Mouse (Mus musculus) hindbrain, embryonic 13.5 days (tissue): ENCODE results near the gene Gprc5d. TPM values are rescaled to one million over a fixed set of nuclear protein-coding genes. Genes with fewer than 3 reads are reported as not detected.

Experiments used
- ATAC-seq: fragments of 200-750 bp; cut with Nextera tagmentation; 2 replicates; pipeline ENCODE4 v1.8.0; 2017; ENCODE audit warnings: moderate TSS enrichment; ENCODE audit not compliant: low FRiP score
- H3K27ac ChIP-seq: fragments of 300-500 bp; sonication (generic); 2 replicates; pipeline ENCODE4 v1.5.1; 2015; ENCODE audit warnings: inconsistent platforms, mild to moderate bottlenecking, moderate library complexity
- H3K27me3 ChIP-seq: fragments of 300-500 bp; sonication (generic); 2 replicates; pipeline ENCODE4 v1.6.1; 2015; ENCODE audit warnings: mild to moderate bottlenecking, inconsistent platforms
- H3K36me3 ChIP-seq: fragments of 300-500 bp; sonication (generic); 2 replicates; pipeline ENCODE4 v1.6.1; 2015; ENCODE audit warnings: mild to moderate bottlenecking, inconsistent platforms
- H3K4me1 ChIP-seq: fragments of 300-500 bp; sonication (generic); replicated peaks from 2 replicates; pipeline ENCODE4 v1.6.1; 2015; ENCODE audit warnings: inconsistent platforms
- H3K4me2 ChIP-seq: fragments of 300-500 bp; sonication (generic); 2 replicates; pipeline ENCODE4 v1.6.1; 2015; ENCODE audit warnings: inconsistent platforms, mild to moderate bottlenecking, moderate library complexity
- H3K4me3 ChIP-seq: fragments of 300-500 bp; sonication (generic); 2 replicates; pipeline ENCODE4 v1.5.1; 2015; ENCODE audit warnings: mild to moderate bottlenecking, inconsistent platforms
- H3K9ac ChIP-seq: fragments of 300-500 bp; sonication (generic); 2 replicates; pipeline ENCODE4 v1.6.1; 2015; ENCODE audit warnings: mild to moderate bottlenecking, inconsistent platforms
- H3K9me3 ChIP-seq: fragments of 300-500 bp; sonication (generic); 2 replicates; pipeline ENCODE4 v1.6.1; 2016; ENCODE audit warnings: inconsistent platforms
- WGBS: fragments of 180-500 bp; shearing (Covaris S2); methylation state at CpG from one replicate; pipeline ENCODE4 v1.1.7; 2015; 5-methylcytosine and 5-hydroxymethylcytosine counted together
- polyA plus RNA-seq: library from polyadenylated mRNA; unstranded; fragments of >200 nt; fragmentation: Nextera tagmentation; extraction: Ambion mirVana; gene quantifications from 2 replicates; pipeline ENCODE4 v1.2.1, GENCODE M21; 2015

Gprc5d gene
- polyA plus RNA-seq, result not detected in 2 replicates

DNA sequence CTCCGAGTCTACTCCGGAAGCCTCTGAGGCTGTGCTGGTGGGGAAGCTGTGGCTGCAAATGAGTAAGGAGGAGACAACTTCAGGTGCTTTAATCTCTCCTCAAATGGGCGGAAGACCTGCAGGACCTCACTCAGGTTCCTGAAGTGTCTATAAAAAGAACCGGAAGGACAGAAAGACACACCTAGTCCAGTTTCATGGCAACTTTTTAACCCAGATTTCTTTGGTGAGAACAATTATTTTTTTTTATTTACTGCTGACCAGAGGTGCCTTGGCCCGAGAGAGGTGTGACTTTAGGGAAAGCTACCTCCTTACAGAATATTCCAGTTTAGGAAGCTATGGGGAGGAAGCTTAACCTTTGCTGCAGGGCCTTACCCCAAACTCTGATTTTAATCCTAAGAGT, at the start of gene Gprc5d:
Gene Gprc5d, minus strand, starts transcription at position 101 of the 400 bp plus-strand sequence.
- H3K9ac ChIP-seq, result no peak within 1 kb of the TSS
- H3K27ac ChIP-seq, result no peak within 1 kb of the TSS
- no peak for ATAC-seq
- peaks cover 2% of the 10 kb centered on the region; the same call in 1 of the 2 replicates for H3K4me1 ChIP-seq
- H3K4me3 ChIP-seq, result no peak within 1 kb of the TSS
- no peaks in the 10 kb centered on the region for H3K36me3 ChIP-seq
- 93% methylated on average over 5 of the region's 5 CpGs for WGBS
- H3K4me2 ChIP-seq, result no peak within 1 kb of the TSS
- H3K27me3 ChIP-seq, result peaks cover 6% of the 10 kb centered on the region; the same call in 1 of the 2 replicates
- no peaks in the 10 kb centered on the region for H3K9me3 ChIP-seq

DNA sequence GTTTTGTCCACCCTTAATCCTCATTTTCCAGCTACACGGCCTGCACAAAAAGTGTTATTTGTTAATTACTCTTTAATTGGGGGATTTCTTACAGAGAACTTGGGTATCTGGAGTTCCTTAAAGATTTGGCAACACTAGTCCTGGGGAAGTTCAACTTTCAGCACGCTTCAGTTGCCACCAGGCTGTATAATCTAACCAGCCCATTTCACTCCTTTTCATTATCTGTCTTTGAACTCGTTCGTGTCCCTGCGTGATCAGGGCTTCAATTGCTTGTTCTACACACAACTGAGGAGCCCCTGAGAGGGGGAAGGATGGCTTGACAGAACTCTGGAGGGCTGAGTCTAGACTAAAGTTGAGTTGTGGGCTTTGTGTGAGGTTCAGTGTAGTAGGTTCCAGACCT, 48.6 kb upstream of the Gprc5d start:
- no peak overlapping the region for H3K4me3 ChIP-seq
- H3K9ac ChIP-seq, result no peak overlapping the region
- no peak for ATAC-seq
- H3K4me2 ChIP-seq, result no peak overlapping the region
- peaks cover 20% of the 10 kb centered on the region for H3K27me3 ChIP-seq
- no peaks in the 10 kb centered on the region for H3K36me3 ChIP-seq
- H3K9me3 ChIP-seq, result no peaks in the 10 kb centered on the region
- H3K4me1 ChIP-seq, result peaks cover 14% of the 10 kb centered on the region
- H3K27ac ChIP-seq, result no peak overlapping the region
- WGBS, result 60% methylated on average over 5 of the region's 5 CpGs

DNA sequence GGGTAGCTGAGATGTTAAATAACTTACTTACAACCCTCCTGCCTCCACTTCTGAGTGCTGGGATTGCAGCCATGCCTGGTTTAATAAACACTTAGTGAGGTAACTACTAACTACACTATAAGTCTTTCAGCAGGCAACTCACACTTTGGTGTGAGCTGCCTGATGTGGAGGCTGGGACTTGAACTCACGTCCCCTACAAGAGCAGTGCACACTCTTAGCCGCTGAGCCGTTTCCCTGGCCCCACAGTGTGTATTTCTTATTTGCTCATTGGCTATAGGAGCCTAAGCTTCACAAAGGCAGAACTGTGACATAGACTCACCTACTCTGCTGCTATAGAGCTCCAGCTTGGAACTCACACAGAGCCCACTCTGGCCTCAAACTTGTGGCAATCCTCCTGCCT, 48.2 kb upstream of the Gprc5d start:
- Histone ChIP-seq H3K9me3 (no peaks in the 10 kb centered on the region), H3K4me1 (peaks cover 14% of the 10 kb centered on the region), H3K4me2 (no peak overlapping the region), H3K9ac (no peak overlapping the region), H3K27me3 (peaks cover 20% of the 10 kb centered on the region), H3K27ac (no peak overlapping the region), H3K36me3 (no peaks in the 10 kb centered on the region), H3K4me3 (no peak overlapping the region)
- no peak for ATAC-seq
- 88% methylated on average over 3 of the region's 3 CpGs for whole genome bisulfite sequencing

DNA sequence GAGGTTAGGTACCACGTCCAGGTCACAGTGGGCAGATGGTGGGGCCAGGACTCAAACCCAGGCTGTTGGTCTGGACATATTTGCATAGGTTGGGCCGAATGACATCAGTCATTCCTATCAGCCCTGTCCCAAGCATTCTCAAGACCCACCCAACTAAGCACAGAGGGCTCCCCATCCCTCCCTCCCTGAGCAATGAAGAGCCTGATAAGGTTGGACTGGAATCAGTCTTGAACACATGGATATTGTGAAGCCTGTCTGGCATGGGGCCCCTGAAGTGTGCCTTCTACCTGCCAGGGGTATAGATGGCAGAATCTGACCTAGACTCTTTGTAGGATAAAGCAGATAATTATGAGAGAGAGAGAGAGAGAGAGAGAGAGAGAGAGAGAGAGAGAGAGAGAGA, 47.6 kb upstream of the Gprc5d start:
- no peak for ATAC-seq
- H3K27me3 ChIP-seq, result peaks cover 20% of the 10 kb centered on the region
- no peak overlapping the region for H3K4me2 ChIP-seq
- no peaks in the 10 kb centered on the region for H3K9me3 ChIP-seq
- no peaks in the 10 kb centered on the region for H3K36me3 ChIP-seq
- WGBS, result 89% methylated on average over 2 of the region's 2 CpGs
- peaks cover 14% of the 10 kb centered on the region for H3K4me1 ChIP-seq
- H3K9ac ChIP-seq, result no peak overlapping the region
- no peak overlapping the region for H3K27ac ChIP-seq
- H3K4me3 ChIP-seq, result no peak overlapping the region

DNA sequence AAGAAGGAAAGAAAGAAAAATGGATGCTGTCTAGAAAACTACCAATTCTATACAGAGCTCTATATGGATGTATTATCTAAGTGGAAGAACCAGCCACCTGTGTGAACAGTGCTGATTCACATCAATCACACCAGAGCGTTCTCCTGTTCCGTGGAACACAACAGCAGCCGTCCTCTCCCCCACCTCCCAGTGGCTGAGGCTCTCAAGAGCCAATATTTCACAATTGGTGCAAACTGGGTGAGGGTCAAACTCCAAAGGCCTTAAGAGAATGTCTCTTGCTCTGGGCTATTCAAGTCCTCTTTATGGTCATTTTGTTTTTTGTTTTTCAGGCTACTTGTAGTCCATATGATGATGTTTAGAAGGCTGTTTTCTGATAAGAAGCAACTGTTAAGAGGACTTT, 47.1 kb upstream of the Gprc5d start:
- ATAC-seq, result no peak
- 74% methylated on average over 3 of the region's 3 CpGs for WGBS

DNA sequence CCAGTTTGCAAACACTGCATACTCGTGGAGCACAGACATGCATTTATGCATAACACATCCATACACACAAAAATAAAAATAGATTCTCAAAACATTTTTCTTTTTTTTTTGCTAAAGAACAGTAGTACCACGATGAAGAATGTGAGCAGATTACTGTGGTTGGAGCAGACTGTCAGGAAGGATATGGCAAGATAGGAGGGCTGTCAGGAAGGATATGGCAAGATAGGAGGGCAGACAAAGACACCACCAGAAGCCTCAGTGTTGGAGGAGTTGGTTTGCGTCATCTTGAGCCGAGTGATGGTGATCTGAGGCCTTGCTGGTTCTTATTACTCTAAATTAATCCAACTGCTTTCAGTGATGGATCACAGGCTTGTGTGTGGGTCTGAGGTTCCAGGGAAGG, 44.8 kb upstream of the Gprc5d start:
- Histone ChIP-seq H3K9ac (no peak overlapping the region), H3K36me3 (no peaks in the 10 kb centered on the region), H3K9me3 (no peaks in the 10 kb centered on the region), H3K4me1 (peaks cover 10% of the 10 kb centered on the region; the same call in 1 of the 2 replicates), H3K4me2 (no peak overlapping the region), H3K27ac (no peak overlapping the region), H3K27me3 (peaks cover 19% of the 10 kb centered on the region), H3K4me3 (no peak overlapping the region)
- no peak for ATAC-seq
- 83% methylated on average over 4 of the region's 4 CpGs for WGBS

More for the DNA sequence above, 47.1 kb upstream of the Gprc5d start:
- H3K4me3 ChIP-seq, result no peak overlapping the region
- H3K4me1 ChIP-seq, result peaks cover 14% of the 10 kb centered on the region
- no peaks in the 10 kb centered on the region for H3K36me3 ChIP-seq
- H3K9ac ChIP-seq, result no peak overlapping the region
- no peaks in the 10 kb centered on the region for H3K9me3 ChIP-seq
- no peak overlapping the region for H3K27ac ChIP-seq
- H3K4me2 ChIP-seq, result no peak overlapping the region
- peaks cover 20% of the 10 kb centered on the region for H3K27me3 ChIP-seq

DNA sequence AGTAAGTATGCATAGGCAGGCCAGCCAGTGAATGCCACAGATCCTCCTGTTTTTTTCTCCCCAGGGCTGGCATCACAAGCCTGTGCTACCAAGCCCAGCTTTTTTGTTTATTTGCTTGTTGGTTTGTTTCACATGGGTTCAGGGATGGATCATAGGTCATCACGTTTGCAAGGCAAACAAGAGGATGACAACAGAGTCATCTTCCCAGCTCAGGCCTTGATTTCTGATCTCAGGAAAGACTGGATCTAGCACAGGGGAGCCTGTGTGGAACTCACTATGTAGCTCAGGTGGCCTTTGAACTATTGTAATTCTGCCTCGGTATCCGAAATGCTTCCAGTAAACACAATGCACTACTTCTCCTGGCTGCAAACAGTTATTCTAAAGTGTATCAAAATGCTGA, 44.2 kb upstream of the Gprc5d start:
- Histone ChIP-seq H3K36me3 (no peaks in the 10 kb centered on the region), H3K4me1 (0 out of 2 replicates have a peak, but pooled peaks cover 4% of the 10 kb centered on the region), H3K27ac (no peak overlapping the region), H3K9me3 (no peaks in the 10 kb centered on the region), H3K4me3 (no peak overlapping the region), H3K27me3 (peaks cover 14% of the 10 kb centered on the region), H3K9ac (no peak overlapping the region), H3K4me2 (no peak overlapping the region)
- WGBS, result 88% methylated on average over 3 of the region's 3 CpGs
- ATAC-seq, result no peak

DNA sequence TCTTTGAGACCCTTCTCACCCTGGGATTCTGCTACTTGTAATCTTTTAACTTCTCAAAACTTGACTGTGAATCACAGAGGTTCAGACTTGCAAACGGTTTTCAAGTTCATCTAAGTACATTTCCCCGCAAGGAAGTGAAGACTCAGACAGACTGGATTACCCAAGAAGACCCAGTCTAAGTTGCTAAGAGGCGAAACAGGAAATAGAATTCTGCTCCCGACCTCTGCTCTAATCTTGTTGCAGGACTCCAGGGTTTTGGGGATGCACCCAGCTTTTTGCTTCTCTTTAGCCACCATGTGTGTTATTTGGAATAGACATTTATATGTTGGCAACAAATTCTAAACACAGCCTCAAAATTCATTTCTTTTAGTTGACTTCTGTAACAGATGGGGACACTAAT, 43.3 kb upstream of the Gprc5d start:
- Histone ChIP-seq H3K36me3 (no peaks in the 10 kb centered on the region), H3K4me3 (no peak overlapping the region), H3K4me1 (0 out of 2 replicates have a peak, but pooled peaks cover 2% of the 10 kb centered on the region), H3K4me2 (no peak overlapping the region), H3K27ac (no peak overlapping the region), H3K9ac (no peak overlapping the region), H3K9me3 (no peaks in the 10 kb centered on the region), H3K27me3 (peaks cover 6% of the 10 kb centered on the region; the same call in 1 of the 2 replicates)
- WGBS, result 83% methylated on average over 4 of the region's 4 CpGs
- ATAC-seq, result no peak

DNA sequence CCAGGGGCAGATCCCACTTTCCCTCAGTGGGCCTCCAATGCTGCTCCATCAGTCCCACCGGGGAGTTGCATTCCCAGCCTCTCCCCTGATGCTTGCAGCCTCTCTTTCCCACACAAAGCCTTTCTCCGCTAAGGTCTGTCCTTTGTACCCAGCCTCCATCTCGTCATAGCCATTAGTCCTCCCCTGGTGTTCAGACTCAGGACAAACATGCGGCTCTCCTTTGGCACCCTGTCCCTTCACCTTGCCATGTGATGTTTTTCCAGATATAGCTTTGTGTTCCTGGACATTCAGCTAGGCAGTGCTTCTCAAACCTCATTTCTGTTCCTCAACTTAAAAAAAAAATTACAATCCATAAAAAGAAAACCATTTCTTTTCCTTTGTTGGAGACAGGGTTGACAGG, 40.4 kb upstream of the Gprc5d start:
- 0 out of 2 replicates have a peak, but pooled peaks cover 2% of the 10 kb centered on the region for H3K4me1 ChIP-seq
- no peak overlapping the region for H3K4me3 ChIP-seq
- H3K4me2 ChIP-seq, result no peak overlapping the region
- no peak for ATAC-seq
- H3K27ac ChIP-seq, result no peak overlapping the region
- H3K27me3 ChIP-seq, result 0 out of 2 replicates have a peak, but pooled peaks cover 3% of the 10 kb centered on the region
- H3K36me3 ChIP-seq, result no peaks in the 10 kb centered on the region
- no peaks in the 10 kb centered on the region for H3K9me3 ChIP-seq
- 32% methylated on average over 4 of the region's 4 CpGs for WGBS
- H3K9ac ChIP-seq, result no peak overlapping the region

DNA sequence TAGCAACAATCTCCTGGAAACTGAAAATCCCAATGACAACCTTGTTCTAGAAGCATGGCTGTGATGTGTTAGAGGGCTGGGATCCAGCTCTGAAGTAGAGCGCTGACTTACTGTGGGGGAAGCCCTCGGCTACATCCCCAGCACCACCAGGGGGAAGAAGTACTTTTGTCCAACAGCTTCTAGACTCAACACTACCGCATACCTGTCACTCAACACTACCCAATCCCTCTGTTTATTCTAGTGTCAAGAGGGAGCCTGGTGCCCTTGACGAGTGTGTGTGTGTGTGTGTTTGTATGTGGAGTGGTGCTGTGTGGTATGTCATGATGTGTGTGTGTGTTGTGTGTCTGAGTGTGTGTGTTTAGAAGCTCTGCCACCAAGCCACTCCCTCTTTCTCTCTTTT, 39.4 kb upstream of the Gprc5d start:
- H3K36me3 ChIP-seq, result no peaks in the 10 kb centered on the region
- H3K4me1 ChIP-seq, result 0 out of 2 replicates have a peak, but pooled peaks cover 2% of the 10 kb centered on the region
- 83% methylated on average over 4 of the region's 4 CpGs for WGBS
- H3K9ac ChIP-seq, result no peak overlapping the region
- H3K4me2 ChIP-seq, result no peak overlapping the region
- H3K4me3 ChIP-seq, result no peak overlapping the region
- ATAC-seq, result no peak
- H3K27ac ChIP-seq, result no peak overlapping the region
- 0 out of 2 replicates have a peak, but pooled peaks cover 3% of the 10 kb centered on the region for H3K27me3 ChIP-seq
- no peaks in the 10 kb centered on the region for H3K9me3 ChIP-seq

DNA sequence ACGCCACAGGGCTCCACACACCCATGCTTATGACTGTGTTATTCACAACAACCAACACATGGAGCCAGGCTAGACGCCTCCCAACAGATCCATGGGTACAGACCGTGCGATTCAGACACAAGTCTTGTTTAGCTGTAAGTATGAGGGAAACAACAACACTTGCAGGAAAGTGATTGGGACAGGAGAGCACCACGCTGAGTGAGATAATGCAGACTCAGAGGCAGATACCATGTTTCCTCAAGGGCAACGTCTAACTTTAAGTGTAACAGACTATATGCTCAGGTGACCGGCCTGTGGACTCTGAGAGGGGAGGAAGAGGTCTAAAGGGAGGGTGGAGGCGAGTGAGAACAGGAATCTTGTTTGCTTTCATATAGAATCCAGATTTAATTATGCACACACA, 38.5 kb upstream of the Gprc5d start:
- no peak for ATAC-seq
- no peaks in the 10 kb centered on the region for H3K9me3 ChIP-seq
- WGBS, result 79% methylated on average over 8 of the region's 8 CpGs
- no peaks in the 10 kb centered on the region for H3K36me3 ChIP-seq
- 0 out of 2 replicates have a peak, but pooled peaks cover 2% of the 10 kb centered on the region for H3K4me1 ChIP-seq
- no peak overlapping the region for H3K4me2 ChIP-seq
- no peak overlapping the region for H3K4me3 ChIP-seq
- 0 out of 2 replicates have a peak, but pooled peaks cover 3% of the 10 kb centered on the region for H3K27me3 ChIP-seq
- no peak overlapping the region for H3K27ac ChIP-seq
- H3K9ac ChIP-seq, result no peak overlapping the region

DNA sequence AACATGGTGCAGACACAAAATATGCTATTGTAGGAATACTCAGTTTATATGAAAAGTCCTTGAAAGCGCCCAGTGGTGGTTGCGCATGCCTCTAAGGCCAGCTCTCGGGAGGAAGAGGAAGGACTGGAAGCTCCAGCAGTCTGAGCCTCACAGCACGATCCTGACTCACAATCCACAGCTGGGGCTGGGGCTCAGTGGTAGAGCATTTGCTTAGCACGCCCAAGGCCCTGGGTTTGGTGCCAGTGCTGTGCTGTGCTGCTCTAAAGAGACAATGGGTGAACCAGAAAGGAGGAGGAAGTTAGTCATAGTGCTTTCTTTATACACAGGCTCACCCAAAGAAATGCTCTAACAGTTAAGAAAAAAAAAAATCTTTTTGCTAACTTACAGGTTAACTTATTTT, 35.6 kb upstream of the Gprc5d start:
- ATAC-seq, result no peak
- Histone ChIP-seq H3K4me1 (0 out of 2 replicates have a peak, but pooled peaks cover 2% of the 10 kb centered on the region), H3K27me3 (0 out of 2 replicates have a peak, but pooled peaks cover 5% of the 10 kb centered on the region), H3K4me2 (no peak overlapping the region), H3K27ac (no peak overlapping the region), H3K9ac (no peak overlapping the region), H3K4me3 (no peak overlapping the region), H3K9me3 (no peaks in the 10 kb centered on the region), H3K36me3 (no peaks in the 10 kb centered on the region)
- WGBS, result 84% methylated on average over 5 of the region's 5 CpGs

DNA sequence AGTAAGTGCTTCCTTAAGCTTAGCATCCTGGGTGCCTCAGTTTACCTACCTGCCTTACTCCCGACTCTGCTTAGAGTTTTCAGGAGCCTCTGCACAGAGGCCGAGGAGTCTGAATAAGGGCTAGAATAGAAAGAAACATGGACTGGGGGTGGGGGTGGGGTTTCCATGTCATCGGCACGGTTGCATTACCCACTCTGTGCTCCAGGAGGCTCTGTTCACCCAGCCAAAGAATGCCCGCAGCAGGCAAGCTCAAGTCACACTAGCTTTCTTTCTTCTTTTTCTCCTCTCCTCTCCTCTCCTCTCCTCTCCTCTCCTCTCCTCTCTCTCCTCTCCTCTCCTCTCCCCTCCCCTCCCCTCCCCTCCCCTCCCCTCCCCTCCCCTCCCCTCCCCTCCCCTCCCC, 32.2 kb upstream of the Gprc5d start:
- no peak for ATAC-seq
- 36% methylated on average over 5 of the region's 5 CpGs for WGBS

More for the DNA sequence above, 32.2 kb upstream of the Gprc5d start:
- Histone ChIP-seq H3K9me3 (no peaks in the 10 kb centered on the region), H3K27ac (no peak overlapping the region), H3K36me3 (no peaks in the 10 kb centered on the region), H3K9ac (no peak overlapping the region), H3K4me2 (no peak overlapping the region), H3K4me1 (no peaks in the 10 kb centered on the region), H3K4me3 (no peak overlapping the region), H3K27me3 (0 out of 2 replicates have a peak, but pooled peaks cover 5% of the 10 kb centered on the region)
